Mouse (Mus musculus): ENCODE results near the gene Akap17b. TPM values are rescaled to one million over a fixed set of nuclear protein-coding genes. Genes with fewer than 3 reads are reported as not detected.

The Akap17b gene
- polyA plus RNA-seq, 1 experiment from 2014 or later = 3.7 TPM

DNA sequence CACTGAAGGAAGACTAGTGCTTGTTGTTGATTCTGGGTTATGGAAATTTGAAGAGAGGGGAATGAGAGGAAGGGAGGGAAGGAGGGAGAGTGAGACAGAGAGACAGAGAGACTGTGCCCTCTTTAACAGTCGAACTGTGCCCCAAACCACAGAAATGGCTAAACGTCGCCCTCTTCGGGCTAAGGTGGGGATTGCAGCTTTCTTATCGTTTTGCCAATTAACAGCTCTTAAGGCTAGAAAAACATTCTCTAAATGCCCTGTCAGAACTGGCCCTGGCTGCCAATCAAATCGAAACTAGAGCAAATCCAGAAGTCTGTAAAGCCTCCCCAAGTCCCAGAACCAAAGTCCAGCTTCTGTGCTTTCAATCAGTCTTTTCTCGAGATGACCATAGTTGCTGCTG lies 83.5 kb downstream of the Akap17b start:
- H3K4me3 ChIP-seq = no peak overlapping the region
- ATAC-seq (replicated peaks) = no peak
- no peak overlapping the region for H3K9ac ChIP-seq (replicated peaks)
- H3K27me3 ChIP-seq = no peaks in the 10 kb centered on the region
- no peaks in the 10 kb centered on the region for H3K9me3 ChIP-seq
- H3K4me2 ChIP-seq (replicated peaks) = no peak overlapping the region
- WGBS = 17% methylated on average over 7 of the region's 7 CpGs
- H3K4me1 ChIP-seq = no peaks in the 10 kb centered on the region
- no peak overlapping the region for H3K27ac ChIP-seq (replicated peaks)
- H3K36me3 ChIP-seq = no peaks in the 10 kb centered on the region

DNA sequence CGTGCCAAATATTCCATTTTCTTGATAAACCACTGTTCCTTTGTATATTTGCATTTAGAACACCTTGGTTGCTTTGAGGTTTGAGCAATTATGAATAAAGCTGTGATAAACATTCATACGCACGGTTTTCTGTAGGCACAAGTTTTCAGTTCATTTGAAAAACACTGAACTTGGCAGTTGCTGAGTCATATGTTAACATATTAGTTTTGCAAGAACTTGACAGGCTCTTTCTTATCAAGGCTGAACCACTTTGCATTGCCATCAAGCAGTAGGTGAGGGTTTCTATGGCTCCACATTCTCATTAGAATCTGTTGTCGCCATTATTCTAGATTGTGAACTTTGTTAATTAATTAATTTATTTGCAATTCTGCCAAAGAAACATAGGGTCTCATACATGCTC lies 85.0 kb downstream of the Akap17b start:
- Histone ChIP-seq H3K9ac (replicated peaks) (no peak overlapping the region), H3K4me1 (no peaks in the 10 kb centered on the region), H3K27ac (replicated peaks) (no peak overlapping the region), H3K4me2 (replicated peaks) (no peak overlapping the region), H3K27me3 (no peaks in the 10 kb centered on the region), H3K4me3 (no peak overlapping the region), H3K36me3 (no peaks in the 10 kb centered on the region), H3K9me3 (no peaks in the 10 kb centered on the region)
- ATAC-seq (replicated peaks) = no peak
- 81% methylated on average over 4 of the region's 4 CpGs for WGBS

Other genes with a start within 250 kb of the Akap17b start
- gene Gm6268, start 244.1 kb downstream of the Akap17b start, polyA plus RNA-seq (2015; fragmentation: Nextera tagmentation; extraction: Ambion mirVana) = not detected in 2 replicates
- not detected in 2 replicates for gene Gm14569, start 153.6 kb downstream of the Akap17b start, polyA plus RNA-seq (2015; fragmentation: Nextera tagmentation; extraction: Ambion mirVana)
- gene Pgrmc1, start 47.2 kb downstream of the Akap17b start, polyA plus RNA-seq (2015; fragmentation: Nextera tagmentation; extraction: Ambion mirVana) = 475 and 528 TPM in 2 replicates
- gene Slc25a43, start 98.3 kb upstream of the Akap17b start, polyA plus RNA-seq (2015; fragmentation: Nextera tagmentation; extraction: Ambion mirVana) = 0.60 and 0.70 TPM in 2 replicates
- 483 and 523 TPM in 2 replicates for gene Slc25a5, start 150.3 kb upstream of the Akap17b start, polyA plus RNA-seq (2015; fragmentation: Nextera tagmentation; extraction: Ambion mirVana)
- gene Ube2a, start 228.5 kb upstream of the Akap17b start, polyA plus RNA-seq (2015; fragmentation: Nextera tagmentation; extraction: Ambion mirVana) = 108 and 120 TPM in 2 replicates
- 24.4 and 24.7 TPM in 2 replicates for gene C330007P06Rik, start 228.7 kb upstream of the Akap17b start, polyA plus RNA-seq (2015; fragmentation: Nextera tagmentation; extraction: Ambion mirVana)